Mouse (Mus musculus): ENCODE measurements at regions not wholly inside any gene's neighbourhood (a gene's known extent, or its start where the extent isn't known, plus 50 kb on each side); places are given as distances from the start of the nearest gene placed in this dataset.

GRCm38 (mm10) chr13:51227836-51228235 is 57.0 kb downstream of the Nxnl2 start:
- no peak for DNase-seq

DNA sequence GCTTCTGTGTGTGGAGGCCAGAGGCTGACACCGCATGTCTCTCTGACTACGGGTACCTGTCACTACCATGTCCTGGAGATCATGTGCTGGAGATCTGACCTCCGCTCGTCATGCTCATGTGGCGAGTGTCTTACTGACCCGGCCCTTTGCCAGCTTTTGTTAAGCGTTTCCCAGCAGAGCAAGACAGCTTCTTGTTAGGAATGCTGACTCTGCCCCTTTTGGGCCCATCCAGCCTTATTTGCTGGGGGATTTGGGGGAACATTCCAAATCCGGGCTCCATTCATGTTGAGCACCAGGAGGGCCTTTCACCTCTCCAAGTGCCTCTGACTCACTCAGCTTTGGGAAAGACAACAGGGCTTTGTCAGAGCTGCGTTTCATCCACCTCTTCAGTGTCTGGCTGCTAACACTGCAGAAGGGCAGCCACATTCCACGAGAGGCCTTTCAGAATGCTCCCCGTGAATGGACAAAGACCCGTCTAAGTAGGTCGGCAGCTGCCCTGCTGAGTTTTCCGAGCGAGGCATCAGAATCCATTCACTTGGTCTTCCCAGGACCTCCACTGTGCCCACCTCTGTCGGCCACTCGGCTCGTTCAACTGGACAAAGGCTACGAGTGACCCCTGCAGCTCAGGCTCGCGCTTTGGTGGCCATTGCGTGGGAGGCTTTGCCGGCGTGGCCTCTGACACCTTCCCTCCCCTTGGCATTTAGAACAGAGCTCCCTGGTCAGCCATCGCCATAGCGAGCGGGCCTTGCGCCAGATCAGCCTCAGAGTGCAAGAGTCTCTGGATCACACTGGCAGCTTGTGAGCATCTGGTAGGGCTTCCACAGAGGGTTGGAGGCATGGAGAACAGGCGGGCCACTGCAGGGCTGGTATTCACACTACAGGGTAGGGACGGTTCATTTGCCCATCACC is 58.3 kb downstream of the Nxnl2 start:
- peak; percentile 63 to 73 for DNase-seq

GRCm38 (mm10) chr13:51229862-51230261 is 59.0 kb downstream of the Nxnl2 start:
- no peak for DNase-seq

GRCm38 (mm10) chr13:51231586-51231985 is 60.8 kb downstream of the Nxnl2 start:
- no peak for DNase-seq

- no peak for DNase-seq
Measured at GRCm38 (mm10) chr13:51247378-51247777, 76.6 kb downstream of the Nxnl2 start.

- DNase-seq: no peak
Measured at GRCm38 (mm10) chr13:51253371-51253770, 82.5 kb downstream of the Nxnl2 start.

DNA sequence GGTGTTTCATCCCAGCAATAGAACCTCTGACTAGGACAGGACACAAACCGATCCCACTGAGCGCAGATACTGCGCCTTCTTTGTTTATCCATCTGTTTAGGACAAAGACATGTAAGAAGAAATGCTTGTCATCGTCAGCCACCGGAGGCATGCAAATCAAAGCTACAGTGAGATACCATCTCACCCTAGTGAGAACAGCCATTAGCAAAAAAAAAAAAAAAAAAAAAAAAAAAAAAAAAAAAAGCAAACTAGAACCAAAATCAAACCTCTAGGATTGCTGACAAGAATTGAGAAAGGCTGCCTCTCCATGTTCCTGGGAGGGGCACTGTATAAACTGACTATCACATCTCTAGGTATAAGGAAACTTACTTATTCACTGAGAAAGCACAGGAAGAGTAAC is 84.9 kb downstream of the Nxnl2 start:
- DNase-seq: no peak

DNA sequence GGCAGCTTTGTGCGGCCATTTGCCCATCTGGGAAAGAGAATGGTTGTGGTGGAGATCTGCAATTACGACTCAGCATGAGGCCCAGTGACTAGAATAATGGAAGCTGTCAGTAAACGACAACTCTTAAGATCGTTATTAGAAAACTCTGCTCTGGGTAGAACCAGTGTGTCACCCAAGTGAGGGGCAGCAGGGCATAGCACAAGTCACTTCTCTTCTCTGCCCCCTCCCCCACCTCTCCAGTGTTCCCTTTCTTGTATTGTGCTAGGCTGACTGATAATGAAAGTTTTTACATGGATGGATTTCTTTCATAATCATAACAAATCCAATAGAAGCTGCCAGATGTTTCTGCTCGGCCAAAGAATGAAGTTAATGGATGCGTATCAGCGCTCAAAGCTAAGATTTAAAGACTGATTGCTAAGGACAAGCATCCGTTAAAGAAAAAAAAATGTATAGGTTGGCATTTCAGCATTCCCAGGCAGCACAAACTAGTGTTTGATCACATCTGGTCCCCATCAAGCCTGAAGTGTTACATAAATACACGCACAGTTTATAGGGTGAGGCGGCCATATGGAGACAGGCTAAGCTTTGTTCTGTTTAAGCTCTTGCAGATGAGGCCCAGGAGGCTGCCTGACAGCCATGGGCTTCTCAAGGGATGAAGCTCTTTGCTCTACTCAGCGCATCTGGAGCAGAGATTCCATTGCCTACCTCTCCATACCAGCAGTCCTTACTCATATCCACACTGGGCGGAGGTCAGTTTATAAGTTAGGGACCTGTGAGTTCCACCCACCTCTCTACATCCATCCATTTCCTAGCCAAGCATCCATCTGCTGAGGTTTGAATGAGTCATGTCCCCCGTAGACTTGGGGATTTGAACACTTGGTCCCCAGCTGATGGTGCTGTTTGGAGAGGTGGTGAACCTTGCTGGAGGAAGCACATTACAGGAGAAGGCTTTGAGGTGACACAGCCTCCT is 88.2 kb downstream of the Nxnl2 start:
- no peak for DNase-seq

DNA sequence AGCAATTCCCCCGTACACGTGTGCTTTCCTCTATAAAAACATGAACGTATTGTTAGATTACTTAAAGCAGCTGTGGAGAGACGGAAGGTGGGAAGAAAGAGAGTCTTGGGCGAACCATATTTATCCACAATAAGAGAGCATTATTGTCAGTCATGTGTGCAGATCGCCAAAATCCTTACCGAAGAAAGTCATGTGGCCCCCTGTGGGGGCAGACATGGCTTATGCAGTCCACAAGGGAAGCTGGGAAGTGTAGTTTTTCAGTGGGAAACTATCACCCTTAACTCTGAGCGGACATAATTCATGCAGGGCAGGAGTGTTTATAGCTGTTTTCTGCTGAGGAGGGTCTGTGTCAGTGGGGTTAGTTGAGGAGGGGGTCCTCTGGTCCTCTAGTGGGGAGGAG is 90.8 kb downstream of the Nxnl2 start:
- no peak for DNase-seq

DNA sequence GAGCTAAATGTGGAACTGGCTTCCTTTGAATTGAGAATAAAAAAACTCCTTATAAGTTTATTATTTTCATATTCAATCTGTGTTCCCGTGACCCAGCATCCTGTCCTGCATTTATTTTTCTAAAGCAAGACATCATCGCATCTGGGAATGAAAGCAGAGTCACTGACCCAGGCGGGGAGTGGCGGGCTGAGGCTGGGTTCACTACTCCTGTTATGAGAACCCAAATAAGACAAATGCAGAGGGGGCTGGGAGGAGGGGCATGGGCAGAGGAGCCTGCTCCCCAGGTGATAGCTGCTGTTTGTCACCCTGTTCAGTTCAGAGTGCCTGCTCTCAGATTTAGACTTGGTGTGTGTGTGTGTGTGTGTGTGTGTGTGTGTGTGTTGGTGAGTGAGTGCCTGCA is 102.0 kb downstream of the Nxnl2 start:
- no peak for DNase-seq

GRCm38 (mm10) chr13:51274639-51275038 is 103.8 kb downstream of the Nxnl2 start:
- DNase-seq: no peak

DNA sequence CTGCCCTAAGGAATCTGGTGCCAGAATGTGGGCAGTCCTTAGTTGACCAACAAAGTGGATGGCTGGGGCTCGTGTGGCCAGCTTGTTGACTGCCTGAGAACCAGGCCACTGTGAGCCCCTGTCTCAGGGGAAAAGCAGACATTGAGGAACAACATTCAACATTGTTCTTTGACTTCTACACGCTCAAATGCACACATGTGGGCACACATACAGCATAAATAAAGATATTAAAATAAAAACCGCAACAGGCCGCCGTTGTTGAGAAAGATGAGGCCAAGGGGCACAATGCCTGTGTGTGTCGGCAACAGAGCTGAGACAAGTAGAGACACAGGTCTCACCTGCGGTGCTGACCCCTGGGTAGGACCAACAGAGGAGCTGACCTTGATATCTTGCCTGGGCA is 105.8 kb downstream of the Nxnl2 start:
- DNase-seq: no peak

GRCm38 (mm10) chr13:51277515-51277914 is 106.7 kb downstream of the Nxnl2 start:
- no peak for DNase-seq

GRCm38 (mm10) chr13:51279642-51280387 is 109.0 kb downstream of the Nxnl2 start:
- peak; percentile 10 to 14 for DNase-seq

GRCm38 (mm10) chr13:51280388-51280753 is 109.5 kb downstream of the Nxnl2 start:
- DNase-seq: no peak

GRCm38 (mm10) chr13:51284679-51285078 is 113.9 kb downstream of the Nxnl2 start:
- no peak for DNase-seq

- no peak for DNase-seq
Measured at GRCm38 (mm10) chr13:51289442-51289841, 118.6 kb downstream of the Nxnl2 start.

GRCm38 (mm10) chr13:51290021-51290424 is 118.4 kb upstream of the S1pr3 start:
- no peak for DNase-seq

GRCm38 (mm10) chr13:51290926-51291325 is 117.5 kb upstream of the S1pr3 start:
- no peak for DNase-seq

GRCm38 (mm10) chr13:51293047-51293446 is 115.4 kb upstream of the S1pr3 start:
- DNase-seq: no peak

GRCm38 (mm10) chr13:51295872-51296271 is 112.6 kb upstream of the S1pr3 start:
- DNase-seq: no peak

GRCm38 (mm10) chr13:51297231-51297880 is 111.1 kb upstream of the S1pr3 start:
- no peak for DNase-seq

All from cerebellum, postnatal 10 days (tissue).